Mouse (Mus musculus) thymus, adult 2 months (tissue): ENCODE results near the gene Ccdc184.

Experiments used
- CTCF ChIP-seq: fragments of 200-500 bp; IDR thresholded peaks from 2 replicates; pipeline ENCODE4 v1.5.1; 2012; ENCODE audit warnings: mild to moderate bottlenecking, control low read depth, low read length, moderate library complexity, borderline replicate concordance; ENCODE audit not compliant: control insufficient read depth, poor library complexity, insufficient read depth; ENCODE audit errors: extremely low read depth
- POLR2A ChIP-seq: fragments of 200-500 bp; IDR thresholded peaks from 2 replicates; pipeline ENCODE4 v1.6.1; 2012; ENCODE audit warnings: mild to moderate bottlenecking, low read length, control low read depth, moderate library complexity; ENCODE audit not compliant: control insufficient read depth, poor library complexity, insufficient read depth; ENCODE audit errors: extremely low read depth

GRCm38 (mm10) chr15:98136871-98137270, 30.1 kb upstream of the Ccdc184 start:
- TF ChIP-seq CTCF (no peak), POLR2A (no peak)
